ENCODE assay signal across 7 mouse cellular contexts in genomic region chr5:5514196-5515076, GRCm38 (mm10). TPM values are rescaled to one million over a fixed set of nuclear protein-coding genes. Genes with fewer than 3 reads are reported as not detected.
DNase-seq lines count a peak whose midpoint lies in the region; ATAC-seq and TF ChIP-seq lines count a peak whose summit lies in the region.

Gene Cldn12 (minus strand): TSS chr5:5514958.

- peak; percentile 96 for ATAC-seq in limb, embryonic 12.5 days (ENCODE audit: insufficient number of reproducible peaks, insufficient read depth, low FRiP score, low TSS enrichment, low read depth)
- ATAC-seq in midbrain, embryonic 15.5 days (replicated peaks) = peak; percentile 96

- peaks cover 8% of the 10 kb centered on the region for H3K36me3 ChIP-seq in embryonic facial prominence, embryonic 10.5 days (replicated peaks)
- H3K36me3 ChIP-seq in kidney, adult 2 months (ENCODE audit: control insufficient read depth, insufficient read depth, low read length) = no peaks in the 10 kb centered on the region
- peaks cover 17% of the 10 kb centered on the region for H3K36me3 ChIP-seq in limb, embryonic 12.5 days
- H3K36me3 ChIP-seq in midbrain, embryonic 15.5 days (replicated peaks) = no peaks in the 10 kb centered on the region
- H3K36me3 ChIP-seq in spleen, adult 2 months (ENCODE audit: control insufficient read depth, insufficient read depth, low read length) = no peaks in the 10 kb centered on the region

- under 1% methylated on average over 79 of the region's 79 CpGs for WGBS in embryonic facial prominence, embryonic 10.5 days
- under 1% methylated on average over 79 of the region's 79 CpGs for WGBS in kidney, adult 2 months
- under 1% methylated on average over 77 of the region's 79 CpGs for WGBS in limb, embryonic 12.5 days
- WGBS in midbrain, embryonic 15.5 days = under 1% methylated on average over 76 of the region's 79 CpGs
- WGBS in spleen, adult 2 months = 1% methylated on average over 79 of the region's 79 CpGs

- H3K27ac ChIP-seq in embryonic facial prominence, embryonic 10.5 days (replicated peaks) = peak within 1 kb of the TSS; percentile 91
- H3K27ac ChIP-seq in kidney, adult 2 months (ENCODE audit: insufficient read depth, low read depth, low read length) = peak within 1 kb of the TSS; percentile 81
- H3K27ac ChIP-seq in limb, embryonic 12.5 days = peak within 1 kb of the TSS; percentile 95
- peak within 1 kb of the TSS; percentile 88 for H3K27ac ChIP-seq in midbrain, embryonic 15.5 days
- peak within 1 kb of the TSS; percentile 38; the same call in 1 of the 2 replicates for H3K27ac ChIP-seq in spleen, adult 2 months (ENCODE audit: insufficient read depth, low read length)

- H3K27me3 ChIP-seq in embryonic facial prominence, embryonic 10.5 days (replicated peaks; ENCODE audit: low read depth, poor library complexity, severe bottlenecking) = no peaks in the 10 kb centered on the region
- H3K27me3 ChIP-seq in kidney, adult 2 months (replicated peaks; ENCODE audit: control insufficient read depth, insufficient read depth, low read length) = no peaks in the 10 kb centered on the region
- H3K27me3 ChIP-seq in limb, embryonic 12.5 days = no peaks in the 10 kb centered on the region
- H3K27me3 ChIP-seq in midbrain, embryonic 15.5 days (replicated peaks) = no peaks in the 10 kb centered on the region
- H3K27me3 ChIP-seq in spleen, adult 2 months (ENCODE audit: control insufficient read depth, insufficient read depth, low read length) = peaks cover 8% of the 10 kb centered on the region

- DNase-seq in adrenal gland, postnatal 10 days = peak; percentile 98
- DNase-seq in embryonic facial prominence, embryonic 10.5 days (ENCODE audit: low spot score) = peak; percentile 96
- peak; percentile 96 to 97 for DNase-seq in heart, adult 18-20 months
- peak; percentile 98 for DNase-seq in kidney, adult 2 months
- DNase-seq in spleen, adult 2 months (ENCODE audit: low read depth in 1 of 2, low spot score in 2 of 2) = peak; percentile 9 to 52

- peak within 1 kb of the TSS; percentile 87 for H3K4me3 ChIP-seq in embryonic facial prominence, embryonic 10.5 days
- peak within 1 kb of the TSS; percentile 75 for H3K4me3 ChIP-seq in kidney, adult 2 months (ENCODE audit: insufficient read depth, low read depth, low read length)
- peak within 1 kb of the TSS; percentile 71 for H3K4me3 ChIP-seq in limb, embryonic 12.5 days (replicated peaks)
- H3K4me3 ChIP-seq in midbrain, embryonic 15.5 days = peak within 1 kb of the TSS; percentile 81
- H3K4me3 ChIP-seq in spleen, adult 2 months (ENCODE audit: extremely low read depth, insufficient read depth, insufficient read length) = peak within 1 kb of the TSS; percentile 86

- peak within 1 kb of the TSS; percentile 70 for H3K9ac ChIP-seq in limb, embryonic 12.5 days (replicated peaks)
- peak within 1 kb of the TSS; percentile 72 for H3K9ac ChIP-seq in midbrain, embryonic 15.5 days

- no peaks in the 10 kb centered on the region for H3K9me3 ChIP-seq in embryonic facial prominence, embryonic 10.5 days
- no peaks in the 10 kb centered on the region for H3K9me3 ChIP-seq in limb, embryonic 12.5 days
- no peaks in the 10 kb centered on the region for H3K9me3 ChIP-seq in midbrain, embryonic 15.5 days

- H3K4me2 ChIP-seq in limb, embryonic 12.5 days = peak within 1 kb of the TSS; percentile 78
- peak within 1 kb of the TSS; percentile 66 for H3K4me2 ChIP-seq in midbrain, embryonic 15.5 days

- peaks cover 10% of the 10 kb centered on the region for H3K4me1 ChIP-seq in embryonic facial prominence, embryonic 10.5 days
- no peaks in the 10 kb centered on the region for H3K4me1 ChIP-seq in kidney, adult 2 months (ENCODE audit: control insufficient read depth, insufficient read depth, low read length)
- H3K4me1 ChIP-seq in limb, embryonic 12.5 days (replicated peaks) = no peaks in the 10 kb centered on the region
- H3K4me1 ChIP-seq in midbrain, embryonic 15.5 days = peaks cover 4% of the 10 kb centered on the region
- no peaks in the 10 kb centered on the region for H3K4me1 ChIP-seq in spleen, adult 2 months (ENCODE audit: control insufficient read depth, insufficient read depth, insufficient read length)

- TF ChIP-seq POLR2A in kidney, adult 2 months (IDR thresholded peaks at IDR 0.05; ENCODE audit: low read depth, low read length) = peak; percentile 57
- TF ChIP-seq POLR2A in spleen, adult 2 months (IDR thresholded peaks at IDR 0.05; ENCODE audit: low read depth, low read length) = no peak

- no peak for TF ChIP-seq CTCF in kidney, adult 2 months (conservative IDR thresholded peaks at IDR 0.05; ENCODE audit: insufficient read depth, insufficient read length, low read depth, low read length)
- no peak for TF ChIP-seq CTCF in spleen, adult 2 months (IDR thresholded peaks at IDR 0.05; ENCODE audit: extremely low read depth, insufficient read depth, insufficient read length, insufficient replicate concordance)

RNA-seq across cellular contexts. Expression of gene Cldn12, which starts in this region (rescaled TPM):
- 10 to 100 TPM; 23.6 to 25.3 TPM for total RNA-seq in adrenal gland, postnatal 10 days (2021)
- polyA plus RNA-seq in embryonic facial prominence, embryonic 10.5 days (2016; fragmentation: Nextera tagmentation; extraction: Ambion mirVana) = 32.4 and 34.5 TPM in 2 replicates
- total RNA-seq in heart, adult 18-20 months (2021) = 10 to 100 TPM; 16.1 to 19.4 TPM
- 63.4 and 72.4 TPM in 2 replicates for polyA plus RNA-seq in kidney, adult 2 months (2012; rRNA removed)
- polyA plus RNA-seq in limb, embryonic 12.5 days (2016; fragmentation: Nextera tagmentation; extraction: Ambion mirVana) = 21.6 and 23.6 TPM in 2 replicates
- polyA plus RNA-seq in midbrain, embryonic 15.5 days (2015; fragmentation: Nextera tagmentation; extraction: Ambion mirVana) = 17.3 and 18.8 TPM in 2 replicates
- polyA plus RNA-seq in spleen, adult 2 months (2012; rRNA removed) = 3.1 and 3.3 TPM in 2 replicates

Comparison
In these comparisons a context has a peak if more than half of its experiments do, and no peak if none do; other contexts are left out.
1. Peak in every context shown above with its lines: DNase-seq, ATAC-seq, H3K4me3 ChIP-seq and H3K27ac ChIP-seq.
2. DNase-seq: peak in every context shown above with its lines; median percentile 98 in adrenal gland, postnatal 10 days; 98 in kidney, adult 2 months; 96 in heart, adult 18-20 months; 96 in embryonic facial prominence, embryonic 10.5 days; 30 in spleen, adult 2 months.
3. H3K27ac ChIP-seq: peak in every context shown above with its lines; median percentile 95 in limb, embryonic 12.5 days; 91 in embryonic facial prominence, embryonic 10.5 days; 88 in midbrain, embryonic 15.5 days; 81 in kidney, adult 2 months; 38 in spleen, adult 2 months.